Mouse (Mus musculus) layer of hippocampus, adult 8-10 months (tissue): ENCODE results near the gene Prr11. TPM values are rescaled to one million over a fixed set of nuclear protein-coding genes. Genes with fewer than 3 reads are reported as not detected.
"Not testable (repeated sequence)": the region's sequence is repeated elsewhere in the genome, so short reads cannot be mapped to it uniquely, and the experiment has no call there.

Experiments
- DNase-seq, 2 experiments: peaks; one replicate each; pipeline ENCODE4 v3.0.0; 2022; ENCODE audit warnings: low spot score in 2 of 2
- microRNA-seq, 2 experiments: library from miRNA; unstranded; fragments of <30 nt; microRNA quantifications; one replicate each; pipeline ENCODE4 v1.2.0; 2022
- total RNA-seq, 4 experiments: library from RNA; stranded (reverse); gene quantifications; 2 replicates each; pipeline ENCODE4 v1.2.4; 2022

The Prr11 gene
- total RNA-seq, 4 experiments from 2014 or later: 0.27 to 0.52 (median 0.40) TPM

DNA sequence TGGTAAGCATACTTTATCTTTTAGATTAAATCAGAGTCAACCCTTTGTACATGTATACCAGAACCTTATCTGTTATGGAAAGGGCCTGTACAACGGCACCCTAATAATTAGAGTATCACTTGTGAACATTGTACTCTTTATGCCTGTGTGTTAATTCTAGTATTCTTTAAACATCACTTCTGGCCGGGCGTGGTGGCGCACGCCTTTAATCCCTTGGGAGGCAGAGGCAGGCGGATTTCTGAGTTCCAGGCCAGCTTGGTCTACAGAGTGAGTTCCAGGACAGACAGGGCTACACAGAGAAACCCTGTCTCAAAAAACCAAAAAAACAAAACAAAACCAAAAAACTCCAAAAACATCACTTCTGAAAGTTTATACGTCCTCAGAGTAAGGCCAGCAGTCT, 59.6 kb downstream of the Prr11 start:
- not testable (repeated sequence) for DNase-seq

DNA sequence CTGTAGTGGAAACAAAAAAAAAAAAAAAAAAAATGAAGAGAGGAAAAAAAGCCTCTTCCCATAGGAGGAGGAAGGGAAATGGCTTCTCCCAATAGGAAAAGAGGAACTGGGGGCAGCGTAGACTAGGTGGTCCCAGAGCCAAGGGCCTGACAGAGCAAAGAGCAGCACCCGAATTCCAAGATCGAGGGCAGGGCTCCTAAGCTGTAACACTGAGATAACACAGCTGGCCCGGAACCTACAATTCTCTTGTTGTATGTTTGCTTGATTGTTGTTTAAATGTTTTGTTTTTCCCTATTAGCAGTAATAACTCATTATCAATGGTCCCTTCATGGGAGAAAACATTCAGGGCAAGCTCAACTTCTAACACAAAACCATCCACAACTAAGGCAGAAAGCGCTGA, 61.5 kb downstream of the Prr11 start:
- DNase-seq: no peak

DNA sequence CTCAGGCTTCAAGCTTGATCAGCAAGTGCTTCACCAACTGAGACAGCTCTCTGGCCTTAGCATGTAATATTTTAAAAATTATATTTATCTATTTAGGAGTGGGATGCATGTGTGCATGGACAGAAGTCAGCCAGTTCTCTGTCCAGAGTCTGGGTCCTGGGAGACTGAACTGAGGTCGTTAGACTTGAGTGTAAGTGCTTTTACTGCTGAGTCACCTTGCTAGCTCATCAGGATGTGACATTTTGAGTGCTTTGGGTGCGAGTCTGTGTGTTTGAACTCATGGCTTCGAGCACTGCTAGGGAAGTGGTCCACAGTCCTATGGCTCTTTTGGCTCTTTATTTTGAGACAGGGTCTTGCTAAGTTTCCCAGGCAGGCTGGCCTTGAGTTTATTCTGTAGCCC, 65.5 kb downstream of the Prr11 start:
- DNase-seq: no peak

DNA sequence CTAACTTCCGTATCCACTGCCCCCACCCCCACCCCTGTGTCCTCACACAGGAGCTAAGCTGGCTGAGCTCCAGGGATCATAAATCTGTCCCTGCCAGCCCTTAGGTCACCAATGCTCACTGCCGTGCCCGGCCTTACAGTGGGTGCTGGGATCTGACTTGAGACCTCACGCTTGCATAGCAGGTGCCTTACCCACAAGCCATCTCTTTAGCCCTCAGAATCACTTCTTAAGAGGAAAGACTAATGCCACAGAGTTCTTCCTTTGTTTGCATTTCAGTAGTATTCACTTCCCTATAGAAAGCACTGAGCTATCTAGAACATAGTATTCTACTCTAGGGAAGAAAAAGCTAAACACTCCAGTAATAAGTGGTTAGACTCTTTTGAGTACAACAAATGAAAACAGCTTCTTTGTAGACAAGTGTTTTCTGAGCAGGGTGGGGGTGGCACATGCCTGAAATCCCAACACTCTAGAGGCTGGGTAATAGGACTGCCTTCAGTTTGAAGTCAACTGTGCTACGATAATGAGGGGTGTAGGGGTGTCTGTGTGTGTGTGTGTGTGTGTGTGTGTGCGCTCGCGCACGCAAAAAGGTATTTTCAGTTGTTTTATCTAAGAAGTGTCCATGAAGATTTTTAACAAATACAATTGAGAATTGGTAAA, 69.1 kb downstream of the Prr11 start:
- no peak for DNase-seq

Small RNA genes within 50 kb of the gene (microRNA-seq; reads per million reads assigned to microRNA genes)
- 37.3 to 389 reads per million in 2 experiments for gene Mir301

Other genes starting within 250 kb of the Prr11 start
- gene Ypel2, start 115.0 kb downstream of the Prr11 start, total RNA-seq: 10 to 100 TPM; 21.5 to 28.4 (median 24.6) TPM
- 10 to 100 TPM; 39.8 to 54.5 (median 45.0) TPM for gene Gdpd1, start 34.6 kb downstream of the Prr11 start, total RNA-seq
- 10 to 100 TPM; 16.4 to 18.6 (median 17.5) TPM for gene Smg8, start 21.9 kb downstream of the Prr11 start, total RNA-seq
- gene Ska2, start 526 bp upstream of the Prr11 start, total RNA-seq: 10 to 100 TPM; 13.7 to 16.1 (median 14.8) TPM
- 100 to 1,000 TPM; 166 to 174 (median 170) TPM for gene Trim37, start 18.4 kb upstream of the Prr11 start, total RNA-seq